Mouse (Mus musculus) retina, embryonic 14.5 days (tissue): ENCODE data around the gene Dlgap5.
A peak's percentile ranks its signal among the peaks of the same experiment; 100 is the strongest.
"Not testable (repeated sequence)": the region's sequence is repeated elsewhere in the genome, so short reads cannot be mapped to it uniquely, and the experiment has no call there.

Experiments
- DNase-seq: peaks from one replicate; pipeline ENCODE4 v3.0.0-alpha.2; 2015; ENCODE audit warnings: low spot score

Gene Dlgap5

GRCm38 (mm10) chr14:47417775-47418665 is at the start of gene Dlgap5:
Gene Dlgap5, minus strand, starts transcription at chr14:47418407.
- peak; percentile 96 for DNase-seq

- DNase-seq = no peak
Observed at GRCm38 (mm10) chr14:47465468-47466175, 47.4 kb upstream of the Dlgap5 start.

GRCm38 (mm10) chr14:47464426-47464825 is 46.2 kb upstream of the Dlgap5 start:
- no peak for DNase-seq

- DNase-seq = no peak
Observed at GRCm38 (mm10) chr14:47462877-47463460, 44.8 kb upstream of the Dlgap5 start.

GRCm38 (mm10) chr14:47462453-47462852 is 44.2 kb upstream of the Dlgap5 start:
- no peak for DNase-seq

GRCm38 (mm10) chr14:47461997-47462396 is 43.8 kb upstream of the Dlgap5 start:
- DNase-seq = no peak

- no peak for DNase-seq
Observed at GRCm38 (mm10) chr14:47459556-47459955, 41.3 kb upstream of the Dlgap5 start.

- not testable (repeated sequence) for DNase-seq
Observed at GRCm38 (mm10) chr14:47450121-47450520, 31.9 kb upstream of the Dlgap5 start, which contains the start of gene Fbxo34. Gene Fbxo34, plus strand, starts transcription at chr14:47450421.

GRCm38 (mm10) chr14:47445331-47446095 is 27.3 kb upstream of the Dlgap5 start:
- DNase-seq = no peak

GRCm38 (mm10) chr14:47444907-47445306 is 26.7 kb upstream of the Dlgap5 start:
- no peak for DNase-seq

GRCm38 (mm10) chr14:47438947-47439346 is 20.7 kb upstream of the Dlgap5 start:
- DNase-seq = no peak

- DNase-seq = peak; percentile 18
Observed at GRCm38 (mm10) chr14:47432987-47433386, 14.8 kb upstream of the Dlgap5 start.

GRCm38 (mm10) chr14:47422466-47422865 is 4.3 kb upstream of the Dlgap5 start:
- DNase-seq = no peak

GRCm38 (mm10) chr14:47421606-47422005 is 3.4 kb upstream of the Dlgap5 start:
- no peak for DNase-seq

- DNase-seq = no peak
Observed at GRCm38 (mm10) chr14:47419723-47420276, 1.6 kb upstream of the Dlgap5 start.

- DNase-seq = no peak
Observed at GRCm38 (mm10) chr14:47419034-47419625, 923 bp upstream of the Dlgap5 start.

- no peak for DNase-seq
Observed at GRCm38 (mm10) chr14:47418666-47418991, 422 bp upstream of the Dlgap5 start.

- no peak for DNase-seq
Observed at GRCm38 (mm10) chr14:47417346-47417745, 861 bp downstream of the Dlgap5 start.

GRCm38 (mm10) chr14:47406000-47406399 is 12.2 kb downstream of the Dlgap5 start:
- no peak for DNase-seq

GRCm38 (mm10) chr14:47402735-47403134 is 15.5 kb downstream of the Dlgap5 start:
- no peak for DNase-seq

- peak; percentile 79 for DNase-seq
Observed at GRCm38 (mm10) chr14:47396165-47396652, 22.0 kb downstream of the Dlgap5 start.
